Mouse (Mus musculus) heart, postnatal 0 days (tissue): ENCODE measurements around the gene Hes6. TPM values are rescaled to one million over a fixed set of nuclear protein-coding genes. Genes with fewer than 3 reads are reported as not detected.

Experiments used
- ATAC-seq: fragments of 200-750 bp; cut with Nextera tagmentation; 2 replicates; pipeline ENCODE4 v1.8.0; 2017; ENCODE audit warnings: low read depth, moderate number of reproducible peaks, moderate library complexity; ENCODE audit not compliant: insufficient read depth
- DNase-seq: peaks from one replicate; pipeline ENCODE4 v3.0.0-alpha.2; 2016; ENCODE audit warnings: low spot score
- H3K27ac ChIP-seq: fragments of 300-500 bp; sonication (generic); 2 replicates; pipeline ENCODE4 v1.5.1; 2014; ENCODE audit warnings: low read depth, mild to moderate bottlenecking
- H3K27me3 ChIP-seq: fragments of 300-500 bp; sonication (generic); 2 replicates; pipeline ENCODE4 v1.6.1; 2014; ENCODE audit warnings: low read length, mixed read lengths; ENCODE audit not compliant: control insufficient read depth, insufficient read depth
- H3K36me3 ChIP-seq: fragments of 300-500 bp; sonication (generic); replicated peaks from 2 replicates; pipeline ENCODE4 v1.6.1; 2014; ENCODE audit warnings: low read length, mixed read lengths; ENCODE audit not compliant: control insufficient read depth, insufficient read depth
- H3K4me1 ChIP-seq: fragments of 300-500 bp; sonication (generic); 2 replicates; pipeline ENCODE4 v1.6.1; 2014; ENCODE audit warnings: antibody characterized with exemption; ENCODE audit not compliant: control insufficient read depth, insufficient read depth
- H3K4me2 ChIP-seq: fragments of 300-500 bp; sonication (generic); 2 replicates; pipeline ENCODE4 v1.6.1; 2014; ENCODE audit warnings: low read depth, mild to moderate bottlenecking, low read length, moderate library complexity
- H3K4me3 ChIP-seq: fragments of 300-500 bp; sonication (generic); 2 replicates; pipeline ENCODE4 v1.5.1; 2014; ENCODE audit warnings: low read depth, low read length
- H3K9ac ChIP-seq: fragments of 300-500 bp; sonication (generic); replicated peaks from 2 replicates; pipeline ENCODE4 v1.6.1; 2014; ENCODE audit warnings: low read depth, low read length, mixed read lengths
- H3K9me3 ChIP-seq: fragments of 300-500 bp; sonication (generic); replicated peaks from 2 replicates; pipeline ENCODE4 v1.6.1; 2016; ENCODE audit warnings: low read length; ENCODE audit not compliant: control insufficient read depth
- CTCF ChIP-seq: IDR thresholded peaks from 2 replicates; pipeline ENCODE4 v1.5.1; 2016; ENCODE audit warnings: antibody characterized with exemption, control low read depth, low read depth
- EP300 ChIP-seq: IDR thresholded peaks from 2 replicates; pipeline ENCODE4 v1.6.1; 2016; ENCODE audit warnings: antibody characterized with exemption, low read depth
- WGBS: fragments of 180-500 bp; shearing (Covaris S2); extraction: QIAGEN DNeasy Blood & Tissue Kit; methylation state at CpG from one replicate; pipeline ENCODE4 v1.1.7; 2014; 5-methylcytosine and 5-hydroxymethylcytosine counted together
- polyA plus RNA-seq: library from polyadenylated mRNA; unstranded; fragments of >200 nt; fragmentation: Nextera tagmentation; extraction: Ambion mirVana; gene quantifications from 2 replicates; pipeline ENCODE4 v1.2.1, GENCODE M21; 2015
- total RNA-seq: library from RNA; depleted of rRNA; stranded (reverse); fragments of >200 nt; gene quantifications from 2 replicates; pipeline ENCODE4 v1.2.3, GENCODE M21; 2014; ENCODE audit warnings: low replicate concordance

Gene Hes6
- total and polyA plus RNA-seq, 2 experiments from 2014 or later: 61.0 to 82.5 TPM

DNA sequence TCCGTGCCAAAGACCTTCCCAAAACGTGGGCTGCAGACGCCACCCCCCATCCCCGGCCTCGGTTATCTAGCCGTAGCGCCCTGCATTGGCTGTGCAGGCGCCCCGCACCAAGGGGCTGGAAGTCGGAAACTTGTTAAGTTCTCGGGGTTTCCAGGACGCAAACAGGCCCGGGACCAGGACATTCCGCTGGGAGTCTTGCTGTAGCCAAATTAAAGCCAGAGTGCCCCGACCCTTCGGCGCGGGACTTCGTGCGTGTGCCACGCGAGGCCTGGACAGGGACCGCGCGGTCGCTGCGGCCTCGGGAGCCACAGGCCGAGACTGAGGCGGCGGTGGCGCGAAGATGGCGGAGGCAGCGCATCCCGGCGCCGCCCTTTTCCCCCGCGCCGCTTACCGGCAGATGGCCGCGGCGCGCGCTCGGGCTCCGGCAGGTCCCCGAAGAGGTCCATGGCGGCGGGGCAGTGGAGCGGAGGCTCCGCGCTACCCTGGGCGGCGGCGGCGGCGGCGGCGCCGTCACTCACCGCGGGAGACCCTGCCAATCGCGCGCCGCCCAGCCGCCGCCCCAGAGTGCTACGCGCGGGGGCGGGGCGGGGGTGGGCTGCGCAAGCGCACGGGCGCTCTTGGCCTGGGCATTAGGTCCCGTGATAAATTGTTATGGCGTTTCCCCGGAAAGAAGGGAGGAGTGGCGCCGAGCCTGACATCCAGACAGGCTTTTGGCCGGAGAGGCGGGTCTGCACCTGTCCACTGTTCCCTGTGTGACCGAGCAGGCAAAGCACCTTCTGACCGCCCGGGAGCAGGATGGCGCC lies 15.4 kb downstream of the Hes6 start, which contains the start of gene Ilkap:
Gene Ilkap (minus strand): TSS at position 556 of the 803 bp plus-strand sequence.
- ATAC-seq: peak; percentile 97

DNA sequence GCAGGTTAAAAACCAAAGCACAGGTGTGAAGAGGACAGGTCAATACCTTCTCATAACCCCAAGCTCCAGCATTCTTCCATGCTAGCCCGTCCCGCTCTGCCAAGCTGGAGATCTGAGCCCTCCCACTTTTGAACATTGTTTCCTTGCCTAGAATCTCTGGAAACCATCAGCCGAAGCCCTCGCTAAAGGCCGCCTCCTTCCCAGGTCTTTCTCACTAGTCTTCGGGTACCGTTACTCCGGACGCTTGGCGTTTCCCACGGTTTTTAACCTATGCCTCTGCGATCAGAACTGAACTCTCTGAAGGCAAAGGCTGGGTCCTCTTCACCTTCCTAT lies 15.9 kb downstream of the Hes6 start:
- Histone ChIP-seq H3K9me3 (no peaks in the 10 kb centered on the region), H3K4me1 (peaks cover 12% of the 10 kb centered on the region; the same call in 1 of the 2 replicates), H3K4me2 (peak overlapping the region; percentile 86), H3K9ac (peak overlapping the region; percentile 82), H3K27ac (peak overlapping the region; percentile 84), H3K4me3 (peak overlapping the region; percentile 73), H3K27me3 (no peaks in the 10 kb centered on the region), H3K36me3 (peaks cover 8% of the 10 kb centered on the region; the same call in 1 of the 2 replicates)
- ATAC-seq (no peak), DNase-seq (no peak)
- TF ChIP-seq CTCF: no peak
- no peak for TF ChIP-seq EP300
- WGBS: 0% methylated on average over 12 of the region's 12 CpGs

More for the DNA sequence above, 15.4 kb downstream of the Hes6 start, which contains the start of gene Ilkap:
- H3K27me3 ChIP-seq: no peaks in the 10 kb centered on the region
- no peaks in the 10 kb centered on the region for H3K9me3 ChIP-seq
- TF ChIP-seq CTCF: no peak
- TF ChIP-seq EP300: no peak
- H3K9ac ChIP-seq: peak within 1 kb of the TSS; percentile 82
- DNase-seq: peak; percentile 83
- H3K27ac ChIP-seq: peak within 1 kb of the TSS; percentile 84
- H3K4me1 ChIP-seq: peaks cover 12% of the 10 kb centered on the region; the same call in 1 of the 2 replicates
- peak within 1 kb of the TSS; percentile 86 for H3K4me2 ChIP-seq
- peak within 1 kb of the TSS; percentile 73 for H3K4me3 ChIP-seq
- H3K36me3 ChIP-seq: peaks cover 7% of the 10 kb centered on the region; the same call in 1 of the 2 replicates
- WGBS: under 1% methylated on average over 75 of the region's 91 CpGs

GRCm38 (mm10) chr1:91390369-91390768 lies 23.5 kb downstream of the Hes6 start:
- WGBS: 93% methylated on average over 5 of the region's 5 CpGs
- peaks cover 57% of the 10 kb centered on the region for H3K36me3 ChIP-seq

GRCm38 (mm10) chr1:91381091-91381471 lies 32.8 kb downstream of the Hes6 start:
- Histone ChIP-seq H3K36me3 (peaks cover 90% of the 10 kb centered on the region), H3K27me3 (no peaks in the 10 kb centered on the region), H3K9me3 (no peaks in the 10 kb centered on the region), H3K9ac (no peak overlapping the region), H3K4me3 (no peak overlapping the region), H3K27ac (no peak overlapping the region), H3K4me1 (peaks cover 10% of the 10 kb centered on the region), H3K4me2 (no peak overlapping the region)
- TF ChIP-seq EP300: no peak
- TF ChIP-seq CTCF: no peak
- no peak for ATAC-seq
- no peak for DNase-seq
- 87% methylated on average over 4 of the region's 4 CpGs for WGBS

More at GRCm38 (mm10) chr1:91390369-91390768, 23.5 kb downstream of the Hes6 start:
- DNase-seq (no peak), ATAC-seq (no peak)
- Histone ChIP-seq H3K4me3 (no peak overlapping the region), H3K9me3 (no peaks in the 10 kb centered on the region), H3K4me2 (no peak overlapping the region), H3K27me3 (no peaks in the 10 kb centered on the region), H3K4me1 (no peaks in the 10 kb centered on the region), H3K9ac (no peak overlapping the region), H3K27ac (no peak overlapping the region)
- TF ChIP-seq CTCF (no peak), EP300 (no peak)

GRCm38 (mm10) chr1:91380453-91381090 lies 33.3 kb downstream of the Hes6 start:
- Histone ChIP-seq H3K27ac (no peak overlapping the region), H3K27me3 (no peaks in the 10 kb centered on the region), H3K4me2 (no peak overlapping the region), H3K36me3 (peaks cover 91% of the 10 kb centered on the region), H3K4me3 (no peak overlapping the region), H3K9ac (no peak overlapping the region), H3K9me3 (no peaks in the 10 kb centered on the region), H3K4me1 (peaks cover 10% of the 10 kb centered on the region)
- no peak for TF ChIP-seq EP300
- peak; percentile 93 for TF ChIP-seq CTCF
- DNase-seq: peak; percentile 84
- peak; percentile 74 for ATAC-seq
- WGBS: 59% methylated on average over 7 of the region's 7 CpGs
